Mouse (Mus musculus) layer of hippocampus, adult 6 months (tissue): ENCODE results near the gene Dcaf1. TPM values are rescaled to one million over a fixed set of nuclear protein-coding genes. Genes with fewer than 3 reads are reported as not detected.

Experiments
- long read RNA-seq, 2 experiments: library from polyadenylated mRNA; unstranded; transcript quantifications; one replicate each; pipeline ENCODE4 v2.0.0; 2019 to 2020
- polyA plus RNA-seq: library from polyadenylated mRNA; unstranded; fragments of <200 nt; fragmentation: Nextera tagmentation; gene quantifications from 2 replicates; pipeline ENCODE4 v1.2.3, GENCODE M21; 2021

Gene Dcaf1
- 5.0 and 6.2 TPM in 2 replicates for polyA plus RNA-seq
- long read RNA-seq, experiment 1, partial matches to known transcripts = 12 of 15 reads
- long read RNA-seq, experiment 1, other reads (novel, unspliced or antisense) = 3 of 15 reads
- long read RNA-seq, experiment 2, partial matches to known transcripts = 10 of 26 reads
- long read RNA-seq, experiment 2, other reads (novel, unspliced or antisense) = 15 of 26 reads

GRCm38 (mm10) chr9:106821618-106822380 lies at the start of gene Dcaf1:
Gene Dcaf1 (plus strand): TSS chr9:106821874.

DNA sequence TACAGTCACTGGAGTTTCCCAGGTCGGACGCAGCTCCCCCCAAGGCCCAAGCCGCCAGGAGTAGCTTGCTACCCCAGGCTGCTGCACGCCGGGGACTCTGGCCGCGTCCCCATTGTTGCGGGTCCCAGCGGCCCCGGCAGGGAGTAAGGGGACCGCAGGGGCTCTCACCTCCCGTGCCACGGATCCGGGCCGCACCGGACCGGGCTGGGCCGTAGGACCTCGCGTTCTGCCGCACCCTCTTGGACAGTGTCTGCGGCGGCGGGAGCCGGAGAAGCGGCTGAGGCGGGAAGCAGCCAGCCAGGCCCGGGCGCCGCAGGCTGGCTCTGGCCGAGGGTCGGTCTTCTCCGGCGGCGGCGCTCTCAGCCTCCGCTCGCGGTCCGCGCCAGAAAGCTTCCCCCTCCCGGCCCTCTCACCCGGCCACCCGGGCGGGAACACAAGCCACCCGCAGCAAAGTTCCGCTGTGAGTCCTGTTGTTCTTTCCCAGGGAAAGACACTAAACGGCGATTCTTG lies 32.8 kb upstream of the Dcaf1 start, which contains the start of gene Rad54l2:
Rad54l2 (minus strand) TSS at position 383 of the 510 bp plus-strand sequence.

GRCm38 (mm10) chr9:106886828-106887702 lies 65.4 kb downstream of the Dcaf1 start, which contains the start of gene Rbm15b:
Gene Rbm15b (minus strand): TSS chr9:106887428.

DNA sequence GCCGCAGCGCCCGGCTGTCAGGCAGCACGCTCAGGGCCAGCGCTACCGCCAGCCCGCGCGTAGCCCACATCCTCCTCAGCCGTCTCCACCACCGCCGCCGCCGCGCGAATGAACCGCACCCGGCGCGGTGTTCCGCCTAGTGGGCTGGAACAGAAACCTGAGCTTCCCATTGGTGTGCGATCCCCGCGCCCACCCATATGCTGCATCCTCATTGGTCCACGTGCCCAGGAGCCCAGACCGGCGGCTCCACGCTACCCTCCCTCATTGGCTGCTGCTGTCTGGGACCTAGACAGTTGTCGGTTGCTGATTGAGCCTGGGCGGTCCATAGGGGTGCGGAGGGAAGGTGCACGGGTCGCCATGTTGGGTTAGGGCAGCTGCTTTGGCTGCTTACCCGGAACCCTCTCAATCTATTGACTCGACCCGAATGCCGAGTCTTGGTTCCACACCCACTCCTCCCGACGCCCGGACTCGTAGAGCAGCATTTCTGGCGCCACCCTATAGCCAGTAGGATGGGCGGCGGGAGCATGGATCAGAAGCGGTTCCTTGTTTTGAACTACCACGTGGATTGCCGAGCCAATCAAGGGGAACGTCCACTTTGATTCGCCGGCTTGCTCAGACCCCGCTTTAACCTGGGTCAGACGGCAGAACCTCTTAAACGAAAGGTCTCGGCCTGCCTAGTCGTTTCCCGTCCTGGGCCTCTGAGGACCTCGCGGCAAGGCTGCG lies 70.3 kb downstream of the Dcaf1 start, which contains the start of gene Manf:
Manf (minus strand) TSS at position 151 of the 723 bp plus-strand sequence.

Other genes with a start within 250 kb of the Dcaf1 start
- gene Iqcf6, start 195.3 kb upstream of the Dcaf1 start, polyA plus RNA-seq = not detected in 2 replicates
- gene Grm2, start 165.8 kb upstream of the Dcaf1 start, polyA plus RNA-seq = 25.8 and 37.1 TPM in 2 replicates
- 127 and 145 TPM in 2 replicates for gene Tex264, start 135.9 kb upstream of the Dcaf1 start, polyA plus RNA-seq
- 2.1 and 2.2 TPM in 2 replicates for gene Rad54l2, start 32.7 kb upstream of the Dcaf1 start, polyA plus RNA-seq
- gene Rbm15b, start 65.6 kb downstream of the Dcaf1 start, polyA plus RNA-seq = 4.0 and 4.1 TPM in 2 replicates
- 65.9 and 102 TPM in 2 replicates for gene Manf, start 70.1 kb downstream of the Dcaf1 start, polyA plus RNA-seq